Mouse (Mus musculus): Measurements from ENCODE around the gene Klhdc1. TPM values are rescaled to one million over a fixed set of nuclear protein-coding genes. Genes with fewer than 3 reads are reported as not detected.

Klhdc1 gene
- polyA plus RNA-seq, 1 experiment from 2014 or later = 4.7 TPM

DNA sequence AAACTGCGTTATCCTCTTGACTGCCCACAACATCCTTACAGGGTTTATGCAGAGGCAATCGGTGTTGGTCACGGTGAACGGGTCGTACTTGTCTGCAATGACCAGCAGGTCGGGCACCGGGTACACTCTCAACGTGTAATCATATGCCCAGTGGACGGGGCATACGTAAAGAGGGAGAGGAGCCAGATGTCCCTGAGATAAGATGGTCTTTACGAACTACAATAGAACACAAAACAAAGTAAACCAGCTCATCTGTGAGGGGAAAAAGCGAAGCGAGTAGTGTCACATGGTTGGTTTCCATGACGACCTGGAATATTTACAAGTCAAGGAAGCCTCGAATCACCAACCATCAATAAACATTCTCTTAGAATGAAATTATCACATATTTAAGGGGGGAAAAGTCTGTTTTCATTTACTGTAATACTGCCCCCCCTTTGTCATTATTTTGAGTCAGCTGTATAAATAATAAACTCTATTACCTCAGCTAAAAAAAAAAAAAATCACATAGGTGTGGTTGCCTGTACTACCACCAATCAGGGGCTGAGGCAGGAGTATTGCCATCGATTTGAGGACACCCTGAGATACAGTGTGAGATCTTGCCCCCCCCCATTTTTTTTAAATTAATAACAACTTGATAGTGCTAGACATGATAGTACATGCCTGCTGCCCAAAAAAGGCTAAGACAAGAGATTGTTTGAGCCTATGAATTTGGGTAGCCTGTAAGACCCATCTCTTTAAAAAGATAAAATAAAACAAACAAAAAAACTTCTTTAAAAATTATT is 36.7 kb upstream of the Klhdc1 start, which contains the start of gene Gm49384:
Gm49384 (minus strand) TSS at position 216 of the 782 bp plus-strand sequence.
- 91% methylated on average over 16 of the region's 16 CpGs for WGBS
- DNase-seq (ENCODE audit: low spot score) (no peak), ATAC-seq (ENCODE audit: insufficient number of reproducible peaks, low FRiP score, low TSS enrichment, low read depth) (no peak)
- Histone ChIP-seq H3K27me3 (ENCODE audit: control insufficient read depth, insufficient read depth, low read length) (no peaks in the 10 kb centered on the region), H3K4me3 (ENCODE audit: low read depth, low read length) (no peak within 1 kb of the TSS), H3K36me3 (ENCODE audit: control insufficient read depth, insufficient read depth, low read length) (peaks cover 14% of the 10 kb centered on the region; the same call in 1 of the 2 replicates), H3K9me3 (ENCODE audit: control insufficient read depth, low read length) (no peaks in the 10 kb centered on the region), H3K4me2 (ENCODE audit: low read depth, severe bottlenecking) (no peak within 1 kb of the TSS), H3K4me1 (ENCODE audit: control insufficient read depth, insufficient read depth, low read length) (no peaks in the 10 kb centered on the region), H3K27ac (replicated peaks; ENCODE audit: low read depth, low read length) (no peak within 1 kb of the TSS), H3K9ac (ENCODE audit: low read length) (no peak within 1 kb of the TSS)

GRCm38 (mm10) chr12:69207396-69207795 is 33.6 kb upstream of the Klhdc1 start:
- no peaks in the 10 kb centered on the region for H3K27me3 ChIP-seq (ENCODE audit: control insufficient read depth, insufficient read depth, low read length)
- H3K36me3 ChIP-seq (ENCODE audit: control insufficient read depth, insufficient read depth, low read length) = peaks cover 14% of the 10 kb centered on the region
- H3K27ac ChIP-seq (replicated peaks; ENCODE audit: low read depth, low read length) = no peak overlapping the region
- H3K9ac ChIP-seq (ENCODE audit: low read length) = no peak overlapping the region
- H3K4me3 ChIP-seq (ENCODE audit: low read depth, low read length) = no peak overlapping the region
- ATAC-seq (ENCODE audit: insufficient number of reproducible peaks, low FRiP score, low TSS enrichment, low read depth) (no peak), DNase-seq (ENCODE audit: low spot score) (no peak)
- H3K4me1 ChIP-seq (ENCODE audit: control insufficient read depth, insufficient read depth, low read length) = no peaks in the 10 kb centered on the region
- WGBS = 92% methylated on average over 8 of the region's 8 CpGs
- no peak overlapping the region for H3K4me2 ChIP-seq (ENCODE audit: low read depth, severe bottlenecking)
- no peaks in the 10 kb centered on the region for H3K9me3 ChIP-seq (ENCODE audit: control insufficient read depth, low read length)

- H3K27me3 ChIP-seq (ENCODE audit: control insufficient read depth, insufficient read depth, low read length) = no peaks in the 10 kb centered on the region
- ATAC-seq (ENCODE audit: insufficient number of reproducible peaks, low FRiP score, low TSS enrichment, low read depth) (no peak), DNase-seq (ENCODE audit: low spot score) (no peak)
- no peak overlapping the region for H3K4me3 ChIP-seq (ENCODE audit: low read depth, low read length)
- 94% methylated on average over 7 of the region's 7 CpGs for WGBS
- H3K27ac ChIP-seq (replicated peaks; ENCODE audit: low read depth, low read length) = no peak overlapping the region
- H3K4me1 ChIP-seq (ENCODE audit: control insufficient read depth, insufficient read depth, low read length) = no peaks in the 10 kb centered on the region
- no peak overlapping the region for H3K4me2 ChIP-seq (ENCODE audit: low read depth, severe bottlenecking)
- peaks cover 15% of the 10 kb centered on the region for H3K36me3 ChIP-seq (ENCODE audit: control insufficient read depth, insufficient read depth, low read length)
- no peaks in the 10 kb centered on the region for H3K9me3 ChIP-seq (ENCODE audit: control insufficient read depth, low read length)
- no peak overlapping the region for H3K9ac ChIP-seq (ENCODE audit: low read length)
Observed at GRCm38 (mm10) chr12:69207926-69208325, 33.0 kb upstream of the Klhdc1 start.

GRCm38 (mm10) chr12:69208520-69208919 is 32.5 kb upstream of the Klhdc1 start:
- no peaks in the 10 kb centered on the region for H3K27me3 ChIP-seq (ENCODE audit: control insufficient read depth, insufficient read depth, low read length)
- ATAC-seq (ENCODE audit: insufficient number of reproducible peaks, low FRiP score, low TSS enrichment, low read depth) (no peak), DNase-seq (ENCODE audit: low spot score) (no peak)
- H3K36me3 ChIP-seq (ENCODE audit: control insufficient read depth, insufficient read depth, low read length) = peaks cover 15% of the 10 kb centered on the region
- no peak overlapping the region for H3K4me3 ChIP-seq (ENCODE audit: low read depth, low read length)
- no peaks in the 10 kb centered on the region for H3K9me3 ChIP-seq (ENCODE audit: control insufficient read depth, low read length)
- H3K4me2 ChIP-seq (ENCODE audit: low read depth, severe bottlenecking) = no peak overlapping the region
- H3K9ac ChIP-seq (ENCODE audit: low read length) = no peak overlapping the region
- WGBS = 84% methylated on average over 2 of the region's 2 CpGs
- no peak overlapping the region for H3K27ac ChIP-seq (replicated peaks; ENCODE audit: low read depth, low read length)
- H3K4me1 ChIP-seq (ENCODE audit: control insufficient read depth, insufficient read depth, low read length) = no peaks in the 10 kb centered on the region

GRCm38 (mm10) chr12:69210056-69210979 is 30.7 kb upstream of the Klhdc1 start:
- DNase-seq (ENCODE audit: low spot score) (no peak), ATAC-seq (ENCODE audit: insufficient number of reproducible peaks, low FRiP score, low TSS enrichment, low read depth) (peak; percentile 55; the same call in 1 of the 2 replicates)

DNA sequence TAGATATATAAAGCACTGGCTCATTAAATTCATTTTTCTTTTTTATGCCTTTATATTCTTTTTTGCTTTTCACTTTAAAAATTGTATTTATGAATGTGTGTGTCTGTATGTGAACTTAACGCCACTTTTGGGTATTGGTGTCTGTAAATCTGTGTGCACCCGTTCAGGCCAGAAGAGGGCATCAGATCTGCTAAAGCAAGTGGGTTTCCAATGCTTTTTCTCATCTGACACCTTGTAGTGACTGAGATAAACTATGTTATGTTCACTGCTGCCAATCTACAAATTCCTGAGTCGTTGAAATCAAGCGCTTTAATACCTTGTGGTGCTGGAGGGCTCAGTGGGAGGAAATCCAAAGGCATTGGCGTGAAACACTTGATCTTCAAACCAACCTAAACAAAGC is 29.9 kb upstream of the Klhdc1 start:
- WGBS = 87% methylated on average over 5 of the region's 5 CpGs
- DNase-seq (ENCODE audit: low spot score) = no peak
- ATAC-seq (ENCODE audit: insufficient number of reproducible peaks, low FRiP score, low TSS enrichment, low read depth) = no peak

More at GRCm38 (mm10) chr12:69210056-69210979, 30.7 kb upstream of the Klhdc1 start:
- Histone ChIP-seq H3K27me3 (ENCODE audit: control insufficient read depth, insufficient read depth, low read length) (no peaks in the 10 kb centered on the region), H3K9ac (ENCODE audit: low read length) (no peak overlapping the region), H3K27ac (replicated peaks; ENCODE audit: low read depth, low read length) (no peak overlapping the region), H3K4me2 (ENCODE audit: low read depth, severe bottlenecking) (no peak overlapping the region), H3K4me1 (ENCODE audit: control insufficient read depth, insufficient read depth, low read length) (no peaks in the 10 kb centered on the region), H3K4me3 (ENCODE audit: low read depth, low read length) (no peak overlapping the region), H3K36me3 (ENCODE audit: control insufficient read depth, insufficient read depth, low read length) (peaks cover 15% of the 10 kb centered on the region), H3K9me3 (ENCODE audit: control insufficient read depth, low read length) (no peaks in the 10 kb centered on the region)
- 93% methylated on average over 18 of the region's 18 CpGs for WGBS

DNA sequence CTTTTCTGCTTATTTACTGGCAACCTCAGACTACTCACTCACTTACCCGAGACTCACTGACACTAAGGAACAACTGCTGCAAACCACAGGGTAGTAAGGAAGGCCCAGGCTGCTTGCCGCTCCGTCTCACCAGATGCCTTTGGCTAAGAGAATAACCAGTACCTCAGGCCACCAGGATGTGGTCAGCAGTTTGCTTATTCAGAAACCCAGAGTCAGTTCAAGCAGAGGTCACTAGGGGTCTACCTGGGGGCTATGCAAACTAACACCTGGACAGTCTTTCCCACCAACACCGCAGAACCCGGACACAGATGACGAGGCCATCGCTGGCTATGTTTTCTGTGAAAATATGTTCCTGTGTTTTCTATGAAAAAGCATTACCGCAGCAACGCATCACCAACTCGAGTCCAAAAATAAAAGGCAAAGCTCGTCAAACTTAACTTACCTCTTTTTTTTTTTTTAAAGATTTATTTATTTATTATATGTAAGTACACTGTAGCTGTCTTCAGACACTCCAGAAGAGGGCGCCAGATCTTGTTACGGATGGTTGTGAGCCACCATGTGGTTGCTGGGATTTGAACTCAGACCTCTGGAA is 27.7 kb upstream of the Klhdc1 start:
- peaks cover 11% of the 10 kb centered on the region for H3K36me3 ChIP-seq (ENCODE audit: control insufficient read depth, insufficient read depth, low read length)
- ATAC-seq (ENCODE audit: insufficient number of reproducible peaks, low FRiP score, low TSS enrichment, low read depth) (no peak), DNase-seq (ENCODE audit: low spot score) (no peak)
- H3K4me1 ChIP-seq (ENCODE audit: control insufficient read depth, insufficient read depth, low read length) = no peaks in the 10 kb centered on the region
- 95% methylated on average over 13 of the region's 13 CpGs for WGBS
- no peaks in the 10 kb centered on the region for H3K9me3 ChIP-seq (ENCODE audit: control insufficient read depth, low read length)
- no peak overlapping the region for H3K9ac ChIP-seq (ENCODE audit: low read length)
- no peak overlapping the region for H3K4me2 ChIP-seq (ENCODE audit: low read depth, severe bottlenecking)
- no peaks in the 10 kb centered on the region for H3K27me3 ChIP-seq (ENCODE audit: control insufficient read depth, insufficient read depth, low read length)
- no peak overlapping the region for H3K27ac ChIP-seq (replicated peaks; ENCODE audit: low read depth, low read length)
- no peak overlapping the region for H3K4me3 ChIP-seq (ENCODE audit: low read depth, low read length)

More for the DNA sequence above, 29.9 kb upstream of the Klhdc1 start:
- Histone ChIP-seq H3K4me1 (ENCODE audit: control insufficient read depth, insufficient read depth, low read length) (no peaks in the 10 kb centered on the region), H3K36me3 (ENCODE audit: control insufficient read depth, insufficient read depth, low read length) (peaks cover 15% of the 10 kb centered on the region), H3K9me3 (ENCODE audit: control insufficient read depth, low read length) (no peaks in the 10 kb centered on the region), H3K4me3 (ENCODE audit: low read depth, low read length) (no peak overlapping the region), H3K9ac (ENCODE audit: low read length) (no peak overlapping the region), H3K27ac (replicated peaks; ENCODE audit: low read depth, low read length) (no peak overlapping the region), H3K27me3 (ENCODE audit: control insufficient read depth, insufficient read depth, low read length) (no peaks in the 10 kb centered on the region), H3K4me2 (ENCODE audit: low read depth, severe bottlenecking) (no peak overlapping the region)

GRCm38 (mm10) chr12:69214393-69214792 is 26.6 kb upstream of the Klhdc1 start:
- Histone ChIP-seq H3K9ac (ENCODE audit: low read length) (no peak overlapping the region), H3K36me3 (ENCODE audit: control insufficient read depth, insufficient read depth, low read length) (peaks cover 8% of the 10 kb centered on the region), H3K4me2 (ENCODE audit: low read depth, severe bottlenecking) (no peak overlapping the region), H3K9me3 (ENCODE audit: control insufficient read depth, low read length) (no peaks in the 10 kb centered on the region), H3K27ac (replicated peaks; ENCODE audit: low read depth, low read length) (no peak overlapping the region), H3K4me1 (ENCODE audit: control insufficient read depth, insufficient read depth, low read length) (no peaks in the 10 kb centered on the region), H3K4me3 (ENCODE audit: low read depth, low read length) (no peak overlapping the region), H3K27me3 (ENCODE audit: control insufficient read depth, insufficient read depth, low read length) (no peaks in the 10 kb centered on the region)
- no peak for DNase-seq (ENCODE audit: low spot score)
- 93% methylated on average over 7 of the region's 7 CpGs for WGBS
- ATAC-seq (ENCODE audit: insufficient number of reproducible peaks, low FRiP score, low TSS enrichment, low read depth) = no peak
